Mouse (Mus musculus): ENCODE data around the gene Btbd11. TPM values are rescaled to one million over a fixed set of nuclear protein-coding genes. Genes with fewer than 3 reads are reported as not detected.

Gene Btbd11
- polyA plus RNA-seq, 1 experiment from 2014 or later, result 28.7 TPM

GRCm38 (mm10) chr10:85541892-85542630 lies 155.4 kb downstream of the Btbd11 start:
- Histone ChIP-seq H3K4me1 (replicated peaks; ENCODE audit: control insufficient read depth, insufficient read depth, low read length) (peaks cover 12% of the 10 kb centered on the region), H3K9me3 (ENCODE audit: control insufficient read depth, low read length) (no peaks in the 10 kb centered on the region), H3K27ac (no peak overlapping the region), H3K9ac (no peak overlapping the region), H3K27me3 (ENCODE audit: control insufficient read depth, insufficient read depth, low read length) (no peaks in the 10 kb centered on the region), H3K4me2 (replicated peaks) (no peak overlapping the region), H3K4me3 (replicated peaks; ENCODE audit: low read length) (no peak overlapping the region), H3K36me3 (replicated peaks; ENCODE audit: control insufficient read depth, insufficient read depth) (no peaks in the 10 kb centered on the region)
- 96% methylated on average over 14 of the region's 14 CpGs for WGBS
- no peak for DNase-seq (ENCODE audit: low spot score)
- ATAC-seq (ENCODE audit: low FRiP score), result no peak

- no peaks in the 10 kb centered on the region for H3K27me3 ChIP-seq (ENCODE audit: control insufficient read depth, insufficient read depth, low read length)
- 88% methylated on average over 2 of the region's 2 CpGs for WGBS
- DNase-seq (ENCODE audit: low spot score) (no peak), ATAC-seq (ENCODE audit: low FRiP score) (no peak)
- no peak overlapping the region for H3K9ac ChIP-seq
- no peak overlapping the region for H3K4me2 ChIP-seq (replicated peaks)
- no peaks in the 10 kb centered on the region for H3K9me3 ChIP-seq (ENCODE audit: control insufficient read depth, low read length)
- peaks cover 12% of the 10 kb centered on the region for H3K4me1 ChIP-seq (replicated peaks; ENCODE audit: control insufficient read depth, insufficient read depth, low read length)
- no peaks in the 10 kb centered on the region for H3K36me3 ChIP-seq (replicated peaks; ENCODE audit: control insufficient read depth, insufficient read depth)
- no peak overlapping the region for H3K4me3 ChIP-seq (replicated peaks; ENCODE audit: low read length)
- no peak overlapping the region for H3K27ac ChIP-seq
Observed at GRCm38 (mm10) chr10:85543281-85543680, 156.7 kb downstream of the Btbd11 start.

GRCm38 (mm10) chr10:85544991-85545390 lies 158.4 kb downstream of the Btbd11 start:
- Histone ChIP-seq H3K27me3 (ENCODE audit: control insufficient read depth, insufficient read depth, low read length) (no peaks in the 10 kb centered on the region), H3K4me1 (replicated peaks; ENCODE audit: control insufficient read depth, insufficient read depth, low read length) (0 out of 2 replicates have a peak, but pooled peaks cover 1% of the 10 kb centered on the region), H3K9me3 (ENCODE audit: control insufficient read depth, low read length) (no peaks in the 10 kb centered on the region), H3K36me3 (replicated peaks; ENCODE audit: control insufficient read depth, insufficient read depth) (no peaks in the 10 kb centered on the region), H3K4me2 (replicated peaks) (no peak overlapping the region), H3K9ac (no peak overlapping the region), H3K4me3 (replicated peaks; ENCODE audit: low read length) (no peak overlapping the region), H3K27ac (no peak overlapping the region)
- ATAC-seq (ENCODE audit: low FRiP score) (no peak), DNase-seq (ENCODE audit: low spot score) (no peak)
- 51% methylated on average over 5 of the region's 5 CpGs for WGBS

GRCm38 (mm10) chr10:85555193-85555592 lies 168.6 kb downstream of the Btbd11 start:
- ATAC-seq (ENCODE audit: low FRiP score) (no peak), DNase-seq (ENCODE audit: low spot score) (no peak)
- no peak overlapping the region for H3K9ac ChIP-seq
- WGBS, result 61% methylated on average over 8 of the region's 8 CpGs
- no peaks in the 10 kb centered on the region for H3K36me3 ChIP-seq (replicated peaks; ENCODE audit: control insufficient read depth, insufficient read depth)
- H3K4me3 ChIP-seq (replicated peaks; ENCODE audit: low read length), result no peak overlapping the region
- H3K4me2 ChIP-seq (replicated peaks), result no peak overlapping the region
- no peaks in the 10 kb centered on the region for H3K27me3 ChIP-seq (ENCODE audit: control insufficient read depth, insufficient read depth, low read length)
- H3K9me3 ChIP-seq (ENCODE audit: control insufficient read depth, low read length), result no peaks in the 10 kb centered on the region
- H3K27ac ChIP-seq, result no peak overlapping the region
- no peaks in the 10 kb centered on the region for H3K4me1 ChIP-seq (replicated peaks; ENCODE audit: control insufficient read depth, insufficient read depth, low read length)

- DNase-seq (ENCODE audit: low spot score) (no peak), ATAC-seq (ENCODE audit: low FRiP score) (no peak)
- 90% methylated on average over 14 of the region's 14 CpGs for WGBS
- H3K4me3 ChIP-seq (replicated peaks; ENCODE audit: low read length), result no peak overlapping the region
- H3K27me3 ChIP-seq (ENCODE audit: control insufficient read depth, insufficient read depth, low read length), result no peaks in the 10 kb centered on the region
- H3K36me3 ChIP-seq (replicated peaks; ENCODE audit: control insufficient read depth, insufficient read depth), result no peaks in the 10 kb centered on the region
- H3K27ac ChIP-seq, result no peak overlapping the region
- H3K4me1 ChIP-seq (replicated peaks; ENCODE audit: control insufficient read depth, insufficient read depth, low read length), result no peaks in the 10 kb centered on the region
- no peaks in the 10 kb centered on the region for H3K9me3 ChIP-seq (ENCODE audit: control insufficient read depth, low read length)
- H3K4me2 ChIP-seq (replicated peaks), result no peak overlapping the region
- no peak overlapping the region for H3K9ac ChIP-seq
Observed at GRCm38 (mm10) chr10:85561418-85561817, 174.8 kb downstream of the Btbd11 start.

- Histone ChIP-seq H3K9ac (no peak overlapping the region), H3K4me1 (replicated peaks; ENCODE audit: control insufficient read depth, insufficient read depth, low read length) (no peaks in the 10 kb centered on the region), H3K27ac (no peak overlapping the region), H3K36me3 (replicated peaks; ENCODE audit: control insufficient read depth, insufficient read depth) (no peaks in the 10 kb centered on the region), H3K27me3 (ENCODE audit: control insufficient read depth, insufficient read depth, low read length) (no peaks in the 10 kb centered on the region), H3K9me3 (ENCODE audit: control insufficient read depth, low read length) (0 out of 2 replicates have a peak, but pooled peaks cover 5% of the 10 kb centered on the region), H3K4me2 (replicated peaks) (no peak overlapping the region), H3K4me3 (replicated peaks; ENCODE audit: low read length) (no peak overlapping the region)
- whole genome bisulfite sequencing, result 91% methylated on average over 5 of the region's 5 CpGs
- DNase-seq (ENCODE audit: low spot score), result no peak
- ATAC-seq (ENCODE audit: low FRiP score), result no peak
Observed at GRCm38 (mm10) chr10:85571456-85571855, 184.8 kb downstream of the Btbd11 start.

- H3K27me3 ChIP-seq (ENCODE audit: control insufficient read depth, insufficient read depth, low read length), result no peaks in the 10 kb centered on the region
- 89% methylated on average over 7 of the region's 7 CpGs for WGBS
- DNase-seq (ENCODE audit: low spot score), result no peak
- 0 out of 2 replicates have a peak, but pooled peaks cover 5% of the 10 kb centered on the region for H3K9me3 ChIP-seq (ENCODE audit: control insufficient read depth, low read length)
- H3K9ac ChIP-seq, result no peak overlapping the region
- no peak overlapping the region for H3K27ac ChIP-seq
- no peak overlapping the region for H3K4me3 ChIP-seq (replicated peaks; ENCODE audit: low read length)
- no peaks in the 10 kb centered on the region for H3K4me1 ChIP-seq (replicated peaks; ENCODE audit: control insufficient read depth, insufficient read depth, low read length)
- no peaks in the 10 kb centered on the region for H3K36me3 ChIP-seq (replicated peaks; ENCODE audit: control insufficient read depth, insufficient read depth)
- no peak for ATAC-seq (ENCODE audit: low FRiP score)
- H3K4me2 ChIP-seq (replicated peaks), result no peak overlapping the region
Observed at GRCm38 (mm10) chr10:85572571-85572970, 186.0 kb downstream of the Btbd11 start.

GRCm38 (mm10) chr10:85577891-85578420 lies 191.3 kb downstream of the Btbd11 start:
- no peak overlapping the region for H3K27ac ChIP-seq

GRCm38 (mm10) chr10:85578571-85579465 lies 192.2 kb downstream of the Btbd11 start:
- H3K4me3 ChIP-seq (replicated peaks; ENCODE audit: low read length), result no peak overlapping the region
- WGBS, result 92% methylated on average over 13 of the region's 13 CpGs

More at GRCm38 (mm10) chr10:85577891-85578420, 191.3 kb downstream of the Btbd11 start:
- no peak for ATAC-seq (ENCODE audit: low FRiP score)
- Histone ChIP-seq H3K27me3 (ENCODE audit: control insufficient read depth, insufficient read depth, low read length) (no peaks in the 10 kb centered on the region), H3K9me3 (ENCODE audit: control insufficient read depth, low read length) (0 out of 2 replicates have a peak, but pooled peaks cover 5% of the 10 kb centered on the region), H3K4me3 (replicated peaks; ENCODE audit: low read length) (no peak overlapping the region), H3K4me2 (replicated peaks) (no peak overlapping the region), H3K9ac (no peak overlapping the region), H3K36me3 (replicated peaks; ENCODE audit: control insufficient read depth, insufficient read depth) (no peaks in the 10 kb centered on the region), H3K4me1 (replicated peaks; ENCODE audit: control insufficient read depth, insufficient read depth, low read length) (no peaks in the 10 kb centered on the region)
- 90% methylated on average over 6 of the region's 6 CpGs for WGBS
- no peak for DNase-seq (ENCODE audit: low spot score)

More at GRCm38 (mm10) chr10:85578571-85579465, 192.2 kb downstream of the Btbd11 start:
- ATAC-seq (ENCODE audit: low FRiP score) (no peak), DNase-seq (ENCODE audit: low spot score) (no peak)
- Histone ChIP-seq H3K27me3 (ENCODE audit: control insufficient read depth, insufficient read depth, low read length) (no peaks in the 10 kb centered on the region), H3K4me2 (replicated peaks) (no peak overlapping the region), H3K9me3 (ENCODE audit: control insufficient read depth, low read length) (no peaks in the 10 kb centered on the region), H3K36me3 (replicated peaks; ENCODE audit: control insufficient read depth, insufficient read depth) (no peaks in the 10 kb centered on the region), H3K27ac (no peak overlapping the region), H3K4me1 (replicated peaks; ENCODE audit: control insufficient read depth, insufficient read depth, low read length) (no peaks in the 10 kb centered on the region), H3K9ac (no peak overlapping the region)
